Mouse (Mus musculus): ENCODE measurements around the gene Ubald1.

GRCm38 (mm10) chr16:4890201-4890709 lies 10.1 kb upstream of the Ubald1 start:
- TF ChIP-seq CTCF (IDR thresholded peaks at IDR 0.05 in 2 of 3, conservative IDR thresholded peaks at IDR 0.05 in 1 of 3; ENCODE audit: control insufficient read depth in 1 of 3, insufficient read depth in 1 of 3, low read depth in 2 of 3, low read length in 3 of 3, poor library complexity in 1 of 3, severe bottlenecking in 1 of 3) (no peak), TCF12 (IDR thresholded peaks at IDR 0.05; ENCODE audit: low read depth, low read length) (no peak), TAL1 (IDR thresholded peaks at IDR 0.05; ENCODE audit: low read length) (no peak), POLR2AphosphoS5 (IDR thresholded peaks at IDR 0.05; ENCODE audit: borderline replicate concordance, low read depth, low read length) (no peak), POLR2A (IDR thresholded peaks at IDR 0.05; ENCODE audit: control insufficient read depth in 1 of 2, insufficient read depth in 1 of 2, low read depth in 1 of 2, low read length in 2 of 2, poor library complexity in 1 of 2) (no peak), MAZ (IDR thresholded peaks at IDR 0.05; ENCODE audit: low read depth, low read length) (no peak), USF1 (IDR thresholded peaks at IDR 0.05; ENCODE audit: low read depth, low read length) (no peak), EP300 (IDR thresholded peaks at IDR 0.05; ENCODE audit: low read depth in 1 of 2, low read length in 2 of 2) (no peak), GATA1 (IDR thresholded peaks at IDR 0.05; ENCODE audit: low read depth, low read length) (no peak)
